ENCODE assay signal across 8 mouse cellular contexts in the genomic region with DNA sequence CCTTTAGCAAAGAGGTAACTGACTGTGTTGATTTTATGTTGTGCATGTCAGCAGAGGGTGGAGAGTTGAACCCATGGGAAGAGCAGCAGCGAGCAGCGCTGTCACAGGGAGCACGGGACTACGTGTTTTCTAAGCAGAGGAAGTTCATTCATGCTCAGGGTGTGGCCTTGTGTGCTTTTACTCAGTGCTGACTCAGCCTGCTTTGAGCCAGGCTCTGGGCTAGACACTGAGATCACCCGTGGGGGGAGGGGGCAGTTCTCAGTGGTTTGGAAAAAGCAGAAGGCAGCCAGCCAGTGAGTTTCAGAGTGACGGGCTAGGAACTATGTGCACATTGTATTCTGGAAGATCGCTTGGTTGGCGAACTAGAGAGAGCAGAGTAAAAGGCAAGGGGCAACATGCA.
A peak's percentile ranks its signal among the peaks of the same experiment; 100 is the strongest.
DNase-seq lines count a peak whose midpoint lies in the region; ATAC-seq and TF ChIP-seq lines count a peak whose summit lies in the region.

No protein-coding gene starts in this region.

- intact Hi-C loops in left cerebral cortex, postnatal 10 days (cut with DNase I) = no loop called here

- peak; percentile 18 to 29 for DNase-seq in B cell, adult 2 months
- DNase-seq in NIH3T3 (ENCODE audit: low read depth) = peak; percentile 98
- DNase-seq in fibroblast of lung, adult 2 months (ENCODE audit: low read depth) = peak; percentile 97
- no peak for DNase-seq in intestine, embryonic 14.5 days (ENCODE audit: low spot score)
- DNase-seq in left cerebral cortex, postnatal 10 days (ENCODE audit: extremely low spot score in 1 of 2, low spot score in 2 of 2) = peak; percentile 68 to 83
- DNase-seq in thymus, adult 2 months = peak; percentile 22

- 0 out of 2 replicates have a peak, but pooled peaks have one; percentile 25 for ATAC-seq in intestine, embryonic 14.5 days (replicated peaks; ENCODE audit: low FRiP score, low TSS enrichment, low read depth)
- ATAC-seq in megakaryocyte-erythroid progenitor cell, adult 5-6 weeks (replicated peaks; ENCODE audit: low FRiP score, low TSS enrichment, poor library complexity, severe bottlenecking) = peak; percentile 57
- ATAC-seq in hindbrain, embryonic 12.5 days (ENCODE audit: low FRiP score) = no peak

- no peak overlapping the region for H3K4me3 ChIP-seq in intestine, embryonic 14.5 days (ENCODE audit: low read depth, low read length)
- no peak overlapping the region for H3K4me3 ChIP-seq in thymus, adult 2 months (ENCODE audit: control insufficient read depth, insufficient read depth, low read length)
- no peak overlapping the region for H3K4me3 ChIP-seq in hindbrain, embryonic 12.5 days

- no peak overlapping the region for H3K9ac ChIP-seq in intestine, embryonic 14.5 days (ENCODE audit: low read length)
- no peak overlapping the region for H3K9ac ChIP-seq in hindbrain, embryonic 12.5 days

- WGBS in intestine, embryonic 14.5 days = 66% methylated on average over 8 of the region's 8 CpGs
- 16% methylated on average over 8 of the region's 8 CpGs for WGBS in thymus, adult 2 months
- WGBS in hindbrain, embryonic 12.5 days = 78% methylated on average over 8 of the region's 8 CpGs

- H3K36me3 ChIP-seq in intestine, embryonic 14.5 days (ENCODE audit: control insufficient read depth, insufficient read depth, low read length) = no peaks in the 10 kb centered on the region
- H3K36me3 ChIP-seq in thymus, adult 2 months (ENCODE audit: control insufficient read depth, insufficient read depth, low read length) = no peaks in the 10 kb centered on the region
- H3K36me3 ChIP-seq in hindbrain, embryonic 12.5 days = no peaks in the 10 kb centered on the region

- no peak for TF ChIP-seq CTCF in thymus, adult 2 months (IDR thresholded peaks at IDR 0.05; ENCODE audit: borderline replicate concordance, control insufficient read depth, extremely low read depth, insufficient read depth, low read length, poor library complexity)

- peaks cover 30% of the 10 kb centered on the region for H3K4me1 ChIP-seq in intestine, embryonic 14.5 days (replicated peaks; ENCODE audit: control insufficient read depth, insufficient read depth, low read length)
- H3K4me1 ChIP-seq in thymus, adult 2 months (replicated peaks; ENCODE audit: control insufficient read depth, insufficient read depth, low read length) = peaks cover 8% of the 10 kb centered on the region
- H3K4me1 ChIP-seq in hindbrain, embryonic 12.5 days = peaks cover 33% of the 10 kb centered on the region

- no peak for TF ChIP-seq POLR2A in thymus, adult 2 months (IDR thresholded peaks at IDR 0.05; ENCODE audit: control insufficient read depth, extremely low read depth, insufficient read depth, low read length, poor library complexity)

- 0 out of 2 replicates have a peak, but pooled peaks cover 3% of the 10 kb centered on the region for H3K9me3 ChIP-seq in intestine, embryonic 14.5 days (ENCODE audit: control insufficient read depth, low read length)
- H3K9me3 ChIP-seq in hindbrain, embryonic 12.5 days (replicated peaks) = no peaks in the 10 kb centered on the region

- no peaks in the 10 kb centered on the region for H3K27me3 ChIP-seq in intestine, embryonic 14.5 days (replicated peaks; ENCODE audit: control insufficient read depth, insufficient read depth, low read length)
- H3K27me3 ChIP-seq in thymus, adult 2 months (ENCODE audit: control insufficient read depth, insufficient read depth, low read length) = no peaks in the 10 kb centered on the region
- H3K27me3 ChIP-seq in hindbrain, embryonic 12.5 days = no peaks in the 10 kb centered on the region

- H3K27ac ChIP-seq in intestine, embryonic 14.5 days (ENCODE audit: low read depth) = no peak overlapping the region
- no peak overlapping the region for H3K27ac ChIP-seq in thymus, adult 2 months (ENCODE audit: control insufficient read depth, insufficient read depth, low read length)
- no peak overlapping the region for H3K27ac ChIP-seq in hindbrain, embryonic 12.5 days

- H3K4me2 ChIP-seq in intestine, embryonic 14.5 days (ENCODE audit: low read length) = no peak overlapping the region
- no peak overlapping the region for H3K4me2 ChIP-seq in hindbrain, embryonic 12.5 days (replicated peaks)
